Mouse (Mus musculus) embryonic fibroblast, embryonic 13.5 days (primary cell): Measurements from ENCODE around the gene Mtus2.
A peak's percentile ranks its signal among the peaks of the same experiment; 100 is the strongest.

Experiments
- CTCF ChIP-seq: IDR thresholded peaks from 2 replicates; pipeline ENCODE4 v1.5.1; 2011; ENCODE audit warnings: mild to moderate bottlenecking, control low read depth, low read length, moderate library complexity, borderline replicate concordance; ENCODE audit not compliant: insufficient read depth
- POLR2A ChIP-seq: IDR thresholded peaks from 2 replicates; pipeline ENCODE4 v1.6.1; 2011; ENCODE audit warnings: low read depth, mild to moderate bottlenecking, control low read depth, low read length, moderate library complexity

GRCm38 (mm10) chr5:147956821-147957564 lies at the start of gene Mtus2:
- TF ChIP-seq POLR2A: no peak
- TF ChIP-seq CTCF: peak; percentile 59
